Mouse (Mus musculus): Measurements from ENCODE around the gene Cgnl1. TPM values are rescaled to one million over a fixed set of nuclear protein-coding genes. Genes with fewer than 3 reads are reported as not detected.

The Cgnl1 gene
- polyA plus RNA-seq, 1 experiment, result 25.0 TPM

GRCm38 (mm10) chr9:71676988-71677688 is 94.3 kb downstream of the Cgnl1 start:
- Histone ChIP-seq H3K4me1 (ENCODE audit: control insufficient read depth, insufficient read depth, low read length) (peaks cover 15% of the 10 kb centered on the region), H3K27me3 (ENCODE audit: control insufficient read depth, insufficient read depth, low read length) (no peaks in the 10 kb centered on the region), H3K4me3 (replicated peaks; ENCODE audit: insufficient read depth, low read depth, low read length) (no peak overlapping the region), H3K27ac (ENCODE audit: insufficient read depth, low read length) (no peak overlapping the region)
- DNase-seq, result no peak
- TF ChIP-seq CTCF (IDR thresholded peaks at IDR 0.05; ENCODE audit: borderline replicate concordance, insufficient read depth, low read depth, low read length) (no peak), POLR2A (IDR thresholded peaks at IDR 0.05; ENCODE audit: borderline replicate concordance, insufficient read depth, low read length) (no peak)
- WGBS, result 96% methylated on average over 5 of the region's 5 CpGs

GRCm38 (mm10) chr9:71675799-71676414 is 95.5 kb downstream of the Cgnl1 start:
- TF ChIP-seq POLR2A (IDR thresholded peaks at IDR 0.05; ENCODE audit: borderline replicate concordance, insufficient read depth, low read length) (no peak), CTCF (IDR thresholded peaks at IDR 0.05; ENCODE audit: borderline replicate concordance, insufficient read depth, low read depth, low read length) (no peak)
- Histone ChIP-seq H3K4me1 (ENCODE audit: control insufficient read depth, insufficient read depth, low read length) (peaks cover 15% of the 10 kb centered on the region), H3K27ac (ENCODE audit: insufficient read depth, low read length) (no peak overlapping the region), H3K4me3 (replicated peaks; ENCODE audit: insufficient read depth, low read depth, low read length) (no peak overlapping the region), H3K27me3 (ENCODE audit: control insufficient read depth, insufficient read depth, low read length) (no peaks in the 10 kb centered on the region)
- WGBS, result 70% methylated on average over 3 of the region's 3 CpGs
- DNase-seq, result no peak

DNA sequence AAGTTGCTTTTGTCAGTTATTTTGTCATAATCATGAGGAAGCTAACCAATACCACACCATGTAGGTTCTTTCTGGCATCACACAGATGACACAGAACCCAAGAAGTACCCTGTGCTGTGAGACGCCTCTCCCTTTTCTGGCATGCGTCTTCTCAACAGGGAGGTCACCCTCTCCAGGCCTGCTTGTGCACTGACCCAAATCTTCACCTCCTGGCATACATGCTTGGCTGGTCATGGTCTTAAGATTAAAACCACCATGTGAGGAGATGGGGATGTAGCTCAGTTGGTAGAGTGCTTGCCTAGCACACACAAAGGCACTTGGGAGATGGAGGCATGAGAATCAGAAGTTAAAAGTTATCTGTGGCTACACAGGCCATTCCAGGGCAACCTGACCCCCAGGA is 96.2 kb downstream of the Cgnl1 start:
- TF ChIP-seq POLR2A (IDR thresholded peaks at IDR 0.05; ENCODE audit: borderline replicate concordance, insufficient read depth, low read length) (no peak), CTCF (IDR thresholded peaks at IDR 0.05; ENCODE audit: borderline replicate concordance, insufficient read depth, low read depth, low read length) (no peak)
- no peaks in the 10 kb centered on the region for H3K27me3 ChIP-seq (ENCODE audit: control insufficient read depth, insufficient read depth, low read length)
- H3K4me3 ChIP-seq (replicated peaks; ENCODE audit: insufficient read depth, low read depth, low read length), result no peak overlapping the region
- H3K4me1 ChIP-seq (ENCODE audit: control insufficient read depth, insufficient read depth, low read length), result peaks cover 15% of the 10 kb centered on the region
- no peak for DNase-seq
- 97% methylated on average over 2 of the region's 2 CpGs for WGBS
- H3K27ac ChIP-seq (ENCODE audit: insufficient read depth, low read length), result no peak overlapping the region

DNA sequence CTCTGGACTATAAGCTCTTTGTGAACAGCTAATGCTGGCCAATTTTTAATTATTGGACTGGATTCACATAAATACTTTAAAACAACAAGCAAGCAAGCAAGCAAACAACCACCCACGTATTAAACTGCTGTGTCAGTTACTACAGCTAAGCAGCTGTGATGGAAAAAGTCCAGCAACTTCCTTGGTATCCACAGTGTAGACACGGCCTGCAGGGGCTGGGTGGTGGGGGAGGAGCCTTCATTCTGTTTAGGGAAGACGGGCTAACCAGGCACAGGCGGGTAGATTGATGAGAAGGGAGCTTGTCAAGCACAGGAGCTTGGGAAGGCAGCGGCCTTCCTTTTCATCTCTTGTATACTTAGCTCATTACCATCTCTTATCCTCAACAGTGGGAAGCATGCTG is 96.9 kb downstream of the Cgnl1 start:
- WGBS, result 76% methylated on average over 5 of the region's 5 CpGs

DNA sequence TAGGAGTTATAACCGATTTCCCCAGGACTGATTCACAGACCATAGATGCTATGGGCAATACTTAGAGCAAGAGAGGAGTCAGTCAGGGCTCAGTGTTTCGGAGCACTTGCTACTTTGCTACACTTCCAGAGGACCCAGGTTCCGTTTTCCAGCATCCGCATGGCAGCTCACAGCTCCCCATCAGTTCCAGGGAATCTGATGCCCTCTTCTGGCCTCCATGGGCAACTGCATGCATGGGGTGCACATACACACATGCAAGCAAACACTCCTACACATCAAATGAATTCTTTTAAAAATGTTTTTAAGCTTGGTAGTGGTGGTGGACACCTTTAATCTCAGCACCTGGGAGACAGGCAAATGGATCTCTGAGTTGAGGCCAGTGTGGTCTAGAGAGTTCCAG is 98.9 kb downstream of the Cgnl1 start:
- no peak for DNase-seq
- no peak for TF ChIP-seq CTCF (IDR thresholded peaks at IDR 0.05; ENCODE audit: borderline replicate concordance, insufficient read depth, low read depth, low read length)
- peaks cover 9% of the 10 kb centered on the region for H3K4me1 ChIP-seq (ENCODE audit: control insufficient read depth, insufficient read depth, low read length)
- 96% methylated on average over 4 of the region's 4 CpGs for WGBS
- no peak overlapping the region for H3K27ac ChIP-seq (ENCODE audit: insufficient read depth, low read length)
- no peaks in the 10 kb centered on the region for H3K27me3 ChIP-seq (ENCODE audit: control insufficient read depth, insufficient read depth, low read length)
- H3K4me3 ChIP-seq (replicated peaks; ENCODE audit: insufficient read depth, low read depth, low read length), result no peak overlapping the region

More for the DNA sequence above, 96.9 kb downstream of the Cgnl1 start:
- TF ChIP-seq POLR2A (IDR thresholded peaks at IDR 0.05; ENCODE audit: borderline replicate concordance, insufficient read depth, low read length) (no peak), CTCF (IDR thresholded peaks at IDR 0.05; ENCODE audit: borderline replicate concordance, insufficient read depth, low read depth, low read length) (no peak)
- DNase-seq, result no peak
- no peak overlapping the region for H3K27ac ChIP-seq (ENCODE audit: insufficient read depth, low read length)
- no peak overlapping the region for H3K4me3 ChIP-seq (replicated peaks; ENCODE audit: insufficient read depth, low read depth, low read length)
- H3K4me1 ChIP-seq (ENCODE audit: control insufficient read depth, insufficient read depth, low read length), result peaks cover 12% of the 10 kb centered on the region
- no peaks in the 10 kb centered on the region for H3K27me3 ChIP-seq (ENCODE audit: control insufficient read depth, insufficient read depth, low read length)

DNA sequence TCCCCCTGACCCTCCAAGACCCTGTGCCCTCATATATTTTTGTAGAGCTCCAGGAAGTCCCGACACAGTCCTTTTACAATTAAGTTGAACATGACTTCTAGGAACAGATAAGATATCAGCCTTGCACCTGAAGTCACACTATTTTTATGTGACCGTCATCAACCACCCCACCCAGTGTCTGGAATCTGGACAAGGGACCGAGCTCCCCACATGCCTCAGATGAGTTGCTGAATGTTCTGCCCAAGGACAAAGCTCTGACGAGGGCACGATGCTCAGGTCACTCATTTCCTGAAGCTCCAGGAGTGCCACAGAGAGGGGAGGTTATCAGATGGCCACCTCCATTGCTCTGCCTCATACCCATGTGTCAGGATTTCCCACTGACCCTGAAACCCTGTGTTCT is 100.7 kb downstream of the Cgnl1 start:
- TF ChIP-seq CTCF (IDR thresholded peaks at IDR 0.05; ENCODE audit: borderline replicate concordance, insufficient read depth, low read depth, low read length) (no peak), POLR2A (IDR thresholded peaks at IDR 0.05; ENCODE audit: borderline replicate concordance, insufficient read depth, low read length) (no peak)
- Histone ChIP-seq H3K27ac (ENCODE audit: insufficient read depth, low read length) (no peak overlapping the region), H3K4me3 (replicated peaks; ENCODE audit: insufficient read depth, low read depth, low read length) (no peak overlapping the region), H3K4me1 (ENCODE audit: control insufficient read depth, insufficient read depth, low read length) (peaks cover 6% of the 10 kb centered on the region; the same call in 1 of the 2 replicates), H3K27me3 (ENCODE audit: control insufficient read depth, insufficient read depth, low read length) (no peaks in the 10 kb centered on the region)
- no peak for DNase-seq
- WGBS, result 88% methylated on average over 5 of the region's 5 CpGs

DNA sequence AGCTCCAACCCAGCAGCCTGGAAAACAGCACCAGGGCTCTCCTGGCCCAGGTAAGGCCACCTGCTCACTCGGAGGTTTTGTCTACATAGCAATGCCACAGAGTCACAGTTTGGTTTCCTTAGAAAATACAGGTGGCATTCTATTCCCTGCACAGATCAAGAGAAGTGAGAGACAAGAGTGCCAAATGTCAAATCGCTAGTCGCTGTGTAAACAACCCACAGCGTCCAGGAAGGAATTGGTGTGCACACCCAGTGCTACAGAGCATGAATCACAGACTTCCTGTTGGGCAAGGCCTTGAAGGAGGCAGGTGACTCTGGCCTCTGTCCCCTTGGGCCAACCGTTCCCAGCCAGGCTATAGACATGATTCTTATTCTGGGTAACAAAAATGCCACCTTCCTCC is 103.8 kb downstream of the Cgnl1 start:
- no peak overlapping the region for H3K27ac ChIP-seq (ENCODE audit: insufficient read depth, low read length)
- H3K27me3 ChIP-seq (ENCODE audit: control insufficient read depth, insufficient read depth, low read length), result no peaks in the 10 kb centered on the region
- peaks cover 3% of the 10 kb centered on the region; the same call in 1 of the 2 replicates for H3K4me1 ChIP-seq (ENCODE audit: control insufficient read depth, insufficient read depth, low read length)
- WGBS, result 22% methylated on average over 5 of the region's 5 CpGs
- H3K4me3 ChIP-seq (replicated peaks; ENCODE audit: insufficient read depth, low read depth, low read length), result no peak overlapping the region
- DNase-seq, result peak; percentile 26 to 50
- no peak for TF ChIP-seq CTCF (IDR thresholded peaks at IDR 0.05; ENCODE audit: borderline replicate concordance, insufficient read depth, low read depth, low read length)
- TF ChIP-seq POLR2A (IDR thresholded peaks at IDR 0.05; ENCODE audit: borderline replicate concordance, insufficient read depth, low read length), result no peak

- WGBS, result 88% methylated on average over 6 of the region's 6 CpGs
- no peak overlapping the region for H3K4me3 ChIP-seq (replicated peaks; ENCODE audit: insufficient read depth, low read depth, low read length)
- no peak for TF ChIP-seq CTCF (IDR thresholded peaks at IDR 0.05; ENCODE audit: borderline replicate concordance, insufficient read depth, low read depth, low read length)
- no peak for TF ChIP-seq POLR2A (IDR thresholded peaks at IDR 0.05; ENCODE audit: borderline replicate concordance, insufficient read depth, low read length)
- H3K4me1 ChIP-seq (ENCODE audit: control insufficient read depth, insufficient read depth, low read length), result peaks cover 3% of the 10 kb centered on the region; the same call in 1 of the 2 replicates
- DNase-seq, result no peak
- no peaks in the 10 kb centered on the region for H3K27me3 ChIP-seq (ENCODE audit: control insufficient read depth, insufficient read depth, low read length)
- H3K27ac ChIP-seq (ENCODE audit: insufficient read depth, low read length), result no peak overlapping the region
These were observed 105.0 kb downstream of the Cgnl1 start for GRCm38 (mm10) chr9:71666432-71666831.
